Mouse (Mus musculus): ENCODE results near the gene Tnfaip1. TPM values are rescaled to one million over a fixed set of nuclear protein-coding genes. Genes with fewer than 3 reads are reported as not detected.

The Tnfaip1 gene
- polyA plus RNA-seq, 1 experiment from 2014 or later, result 68.8 TPM

GRCm38 (mm10) chr11:78531046-78531445 is 5.1 kb downstream of the Tnfaip1 start:
- no peaks in the 10 kb centered on the region for H3K9me3 ChIP-seq (replicated peaks; ENCODE audit: control insufficient read depth, low read length, poor library complexity, severe bottlenecking)
- H3K27ac ChIP-seq (ENCODE audit: low read length), result no peak overlapping the region
- peaks cover 12% of the 10 kb centered on the region for H3K4me1 ChIP-seq (ENCODE audit: control insufficient read depth, insufficient read depth, low read length)
- no peaks in the 10 kb centered on the region for H3K27me3 ChIP-seq (ENCODE audit: control insufficient read depth, insufficient read depth, low read depth, low read length)
- no peak overlapping the region for H3K4me3 ChIP-seq (ENCODE audit: low read depth, low read length)
- no peak overlapping the region for H3K4me2 ChIP-seq (ENCODE audit: low read length)
- peaks cover 35% of the 10 kb centered on the region for H3K36me3 ChIP-seq (ENCODE audit: control insufficient read depth, insufficient read depth, low read length)
- 89% methylated on average over 6 of the region's 6 CpGs for WGBS
- no peak overlapping the region for H3K9ac ChIP-seq (ENCODE audit: low read depth, low read length)
- ATAC-seq, result no peak

- no peak overlapping the region for H3K4me2 ChIP-seq (ENCODE audit: low read length)
- no peaks in the 10 kb centered on the region for H3K27me3 ChIP-seq (ENCODE audit: control insufficient read depth, insufficient read depth, low read depth, low read length)
- H3K9me3 ChIP-seq (replicated peaks; ENCODE audit: control insufficient read depth, low read length, poor library complexity, severe bottlenecking), result no peaks in the 10 kb centered on the region
- ATAC-seq, result no peak
- peaks cover 9% of the 10 kb centered on the region for H3K4me1 ChIP-seq (ENCODE audit: control insufficient read depth, insufficient read depth, low read length)
- H3K36me3 ChIP-seq (ENCODE audit: control insufficient read depth, insufficient read depth, low read length), result peaks cover 44% of the 10 kb centered on the region
- H3K27ac ChIP-seq (ENCODE audit: low read length), result no peak overlapping the region
- H3K4me3 ChIP-seq (ENCODE audit: low read depth, low read length), result no peak overlapping the region
- 90% methylated on average over 12 of the region's 12 CpGs for WGBS
- H3K9ac ChIP-seq (ENCODE audit: low read depth, low read length), result no peak overlapping the region
Measured at GRCm38 (mm10) chr11:78530001-78530400, 6.1 kb downstream of the Tnfaip1 start.

GRCm38 (mm10) chr11:78528714-78529113 is 7.4 kb downstream of the Tnfaip1 start:
- Histone ChIP-seq H3K9ac (ENCODE audit: low read depth, low read length) (no peak overlapping the region), H3K9me3 (replicated peaks; ENCODE audit: control insufficient read depth, low read length, poor library complexity, severe bottlenecking) (no peaks in the 10 kb centered on the region), H3K27me3 (ENCODE audit: control insufficient read depth, insufficient read depth, low read depth, low read length) (no peaks in the 10 kb centered on the region), H3K4me3 (ENCODE audit: low read depth, low read length) (no peak overlapping the region), H3K36me3 (ENCODE audit: control insufficient read depth, insufficient read depth, low read length) (peaks cover 55% of the 10 kb centered on the region), H3K27ac (ENCODE audit: low read length) (no peak overlapping the region), H3K4me2 (ENCODE audit: low read length) (no peak overlapping the region), H3K4me1 (ENCODE audit: control insufficient read depth, insufficient read depth, low read length) (no peaks in the 10 kb centered on the region)
- no peak for ATAC-seq
- 78% methylated on average over 9 of the region's 9 CpGs for WGBS

GRCm38 (mm10) chr11:78524838-78525237 is 11.3 kb downstream of the Tnfaip1 start:
- Histone ChIP-seq H3K9me3 (replicated peaks; ENCODE audit: control insufficient read depth, low read length, poor library complexity, severe bottlenecking) (no peaks in the 10 kb centered on the region), H3K36me3 (ENCODE audit: control insufficient read depth, insufficient read depth, low read length) (peaks cover 77% of the 10 kb centered on the region), H3K4me2 (ENCODE audit: low read length) (no peak overlapping the region), H3K4me1 (ENCODE audit: control insufficient read depth, insufficient read depth, low read length) (no peaks in the 10 kb centered on the region), H3K9ac (ENCODE audit: low read depth, low read length) (no peak overlapping the region), H3K4me3 (ENCODE audit: low read depth, low read length) (no peak overlapping the region), H3K27ac (ENCODE audit: low read length) (no peak overlapping the region), H3K27me3 (ENCODE audit: control insufficient read depth, insufficient read depth, low read depth, low read length) (no peaks in the 10 kb centered on the region)
- WGBS, result 84% methylated on average over 2 of the region's 2 CpGs
- ATAC-seq, result no peak

- Histone ChIP-seq H3K27ac (ENCODE audit: low read length) (no peak overlapping the region), H3K9ac (ENCODE audit: low read depth, low read length) (no peak overlapping the region), H3K4me1 (ENCODE audit: control insufficient read depth, insufficient read depth, low read length) (no peaks in the 10 kb centered on the region), H3K4me2 (ENCODE audit: low read length) (no peak overlapping the region), H3K4me3 (ENCODE audit: low read depth, low read length) (no peak overlapping the region), H3K9me3 (replicated peaks; ENCODE audit: control insufficient read depth, low read length, poor library complexity, severe bottlenecking) (no peaks in the 10 kb centered on the region), H3K36me3 (ENCODE audit: control insufficient read depth, insufficient read depth, low read length) (peaks cover 65% of the 10 kb centered on the region), H3K27me3 (ENCODE audit: control insufficient read depth, insufficient read depth, low read depth, low read length) (no peaks in the 10 kb centered on the region)
- 80% methylated on average over 9 of the region's 9 CpGs for WGBS
- ATAC-seq, result no peak
Measured at GRCm38 (mm10) chr11:78523241-78523955, 12.7 kb downstream of the Tnfaip1 start.

- no peak overlapping the region for H3K27ac ChIP-seq (ENCODE audit: low read length)
- H3K9ac ChIP-seq (ENCODE audit: low read depth, low read length), result no peak overlapping the region
- no peaks in the 10 kb centered on the region for H3K27me3 ChIP-seq (ENCODE audit: control insufficient read depth, insufficient read depth, low read depth, low read length)
- no peak overlapping the region for H3K4me3 ChIP-seq (ENCODE audit: low read depth, low read length)
- WGBS, result 86% methylated on average over 1 of the region's 1 CpGs
- H3K9me3 ChIP-seq (replicated peaks; ENCODE audit: control insufficient read depth, low read length, poor library complexity, severe bottlenecking), result no peaks in the 10 kb centered on the region
- H3K36me3 ChIP-seq (ENCODE audit: control insufficient read depth, insufficient read depth, low read length), result peaks cover 58% of the 10 kb centered on the region
- H3K4me2 ChIP-seq (ENCODE audit: low read length), result no peak overlapping the region
- H3K4me1 ChIP-seq (ENCODE audit: control insufficient read depth, insufficient read depth, low read length), result no peaks in the 10 kb centered on the region
- ATAC-seq, result no peak
Measured at GRCm38 (mm10) chr11:78522481-78522997, 13.6 kb downstream of the Tnfaip1 start.

- Histone ChIP-seq H3K36me3 (ENCODE audit: control insufficient read depth, insufficient read depth, low read length) (peaks cover 53% of the 10 kb centered on the region), H3K4me1 (ENCODE audit: control insufficient read depth, insufficient read depth, low read length) (no peaks in the 10 kb centered on the region), H3K9ac (ENCODE audit: low read depth, low read length) (no peak overlapping the region), H3K4me2 (ENCODE audit: low read length) (no peak overlapping the region), H3K9me3 (replicated peaks; ENCODE audit: control insufficient read depth, low read length, poor library complexity, severe bottlenecking) (no peaks in the 10 kb centered on the region), H3K4me3 (ENCODE audit: low read depth, low read length) (no peak overlapping the region), H3K27me3 (ENCODE audit: control insufficient read depth, insufficient read depth, low read depth, low read length) (no peaks in the 10 kb centered on the region), H3K27ac (ENCODE audit: low read length) (no peak overlapping the region)
- 85% methylated on average over 3 of the region's 3 CpGs for WGBS
- no peak for ATAC-seq
Measured at GRCm38 (mm10) chr11:78521880-78522279, 14.3 kb downstream of the Tnfaip1 start.

- Histone ChIP-seq H3K4me2 (ENCODE audit: low read length) (no peak overlapping the region), H3K4me1 (ENCODE audit: control insufficient read depth, insufficient read depth, low read length) (0 out of 2 replicates have a peak, but pooled peaks cover 3% of the 10 kb centered on the region), H3K36me3 (ENCODE audit: control insufficient read depth, insufficient read depth, low read length) (peaks cover 45% of the 10 kb centered on the region), H3K9ac (ENCODE audit: low read depth, low read length) (no peak overlapping the region), H3K9me3 (replicated peaks; ENCODE audit: control insufficient read depth, low read length, poor library complexity, severe bottlenecking) (no peaks in the 10 kb centered on the region), H3K27me3 (ENCODE audit: control insufficient read depth, insufficient read depth, low read depth, low read length) (no peaks in the 10 kb centered on the region), H3K4me3 (ENCODE audit: low read depth, low read length) (no peak overlapping the region), H3K27ac (ENCODE audit: low read length) (no peak overlapping the region)
- ATAC-seq, result no peak
- WGBS, result 91% methylated on average over 10 of the region's 10 CpGs
Measured at GRCm38 (mm10) chr11:78518931-78519330, 17.2 kb downstream of the Tnfaip1 start.

GRCm38 (mm10) chr11:78515549-78516325 is 20.4 kb downstream of the Tnfaip1 start:
- Histone ChIP-seq H3K36me3 (ENCODE audit: control insufficient read depth, insufficient read depth, low read length) (peaks cover 17% of the 10 kb centered on the region), H3K27me3 (ENCODE audit: control insufficient read depth, insufficient read depth, low read depth, low read length) (no peaks in the 10 kb centered on the region), H3K27ac (ENCODE audit: low read length) (no peak overlapping the region), H3K4me1 (ENCODE audit: control insufficient read depth, insufficient read depth, low read length) (peaks cover 19% of the 10 kb centered on the region), H3K9ac (ENCODE audit: low read depth, low read length) (no peak overlapping the region), H3K4me3 (ENCODE audit: low read depth, low read length) (no peak overlapping the region), H3K4me2 (ENCODE audit: low read length) (no peak overlapping the region), H3K9me3 (replicated peaks; ENCODE audit: control insufficient read depth, low read length, poor library complexity, severe bottlenecking) (no peaks in the 10 kb centered on the region)
- ATAC-seq, result no peak
- 71% methylated on average over 2 of the region's 2 CpGs for WGBS

Data from midbrain, embryonic 16.5 days (tissue).